Mouse (Mus musculus): ENCODE results near the gene Catsperd. TPM values are rescaled to one million over a fixed set of nuclear protein-coding genes. Genes with fewer than 3 reads are reported as not detected.

Gene Catsperd
- total and polyA plus RNA-seq, 3 experiments = 0.46 to 1.1 TPM; not detected in 1

- no peaks in the 10 kb centered on the region for H3K9me3 ChIP-seq (replicated peaks; ENCODE audit: insufficient read depth, low read length)
- TF ChIP-seq E2F4 (IDR thresholded peaks at IDR 0.05; ENCODE audit: borderline replicate concordance, low read depth, low read length) (no peak), POLR2AphosphoS2 (IDR thresholded peaks at IDR 0.05; ENCODE audit: low read length) (no peak), GATA1 (IDR thresholded peaks at IDR 0.05; ENCODE audit: low read depth, low read length) (no peak), SIN3A (IDR thresholded peaks at IDR 0.05; ENCODE audit: low read length) (no peak), MXI1 (IDR thresholded peaks at IDR 0.05; ENCODE audit: low read depth, low read length) (no peak), ZNF384 (IDR thresholded peaks at IDR 0.05; ENCODE audit: low read depth, low read length) (no peak), EP300 (IDR thresholded peaks at IDR 0.05; ENCODE audit: low read depth in 1 of 2, low read length in 2 of 2) (no peak), SMC3 (IDR thresholded peaks at IDR 0.05; ENCODE audit: low read depth, low read length) (no peak), UBTF (IDR thresholded peaks at IDR 0.05; ENCODE audit: borderline replicate concordance, insufficient read depth, low read depth, low read length) (no peak), ZMIZ1 (IDR thresholded peaks at IDR 0.05; ENCODE audit: low read depth, low read length) (no peak; the same call in 1 of the 2 replicates), NELFE (IDR thresholded peaks at IDR 0.05; ENCODE audit: low read depth, low read length) (no peak), MAX (IDR thresholded peaks at IDR 0.05; ENCODE audit: low read length) (no peak), USF2 (IDR thresholded peaks at IDR 0.05; ENCODE audit: borderline replicate concordance in 1 of 2, insufficient read depth in 1 of 2, low read depth in 1 of 2, low read length in 2 of 2) (no peak)
- H3K4me1 ChIP-seq (ENCODE audit: control insufficient read depth in 1 of 2, insufficient read depth in 2 of 2, low read length in 2 of 2) = peaks cover 0 to 13% of the 10 kb centered on the region in 2 experiments; a peak in 2 of 4 replicates
- H3K27me3 ChIP-seq (ENCODE audit: control insufficient read depth in 1 of 2, insufficient read depth in 2 of 2, low read length in 2 of 2) = no peaks in the 10 kb centered on the region
- no peak for DNase-seq (ENCODE audit: low read depth, low spot score)
- H3K79me2 ChIP-seq (ENCODE audit: control insufficient read depth, insufficient read depth, low read length, poor library complexity) = peaks cover 17% of the 10 kb centered on the region
- no peak overlapping the region for H3K27ac ChIP-seq (ENCODE audit: control insufficient read depth, low read depth, low read length)
- H3K4me3 ChIP-seq (ENCODE audit: control insufficient read depth in 1 of 2, insufficient read depth in 1 of 2, low read depth in 2 of 2, low read length in 2 of 2) = no peak overlapping the region
- H3K9ac ChIP-seq (ENCODE audit: control insufficient read depth, low read depth, low read length, poor library complexity, severe bottlenecking) = no peak overlapping the region
- peaks cover 7 to 8% of the 10 kb centered on the region in 2 experiments for H3K36me3 ChIP-seq (ENCODE audit: control insufficient read depth in 1 of 2, insufficient read depth in 2 of 2, low read length in 2 of 2)
Measured at GRCm38 (mm10) chr17:56607521-56608062, 20.4 kb upstream of the Catsperd start.

- Histone ChIP-seq H3K79me2 (ENCODE audit: control insufficient read depth, insufficient read depth, low read length, poor library complexity) (peaks cover 22% of the 10 kb centered on the region), H3K9ac (ENCODE audit: control insufficient read depth, low read depth, low read length, poor library complexity, severe bottlenecking) (peak overlapping the region; percentile 88), H3K36me3 (ENCODE audit: control insufficient read depth in 1 of 2, insufficient read depth in 2 of 2, low read length in 2 of 2) (peaks cover 5 to 7% of the 10 kb centered on the region in 2 experiments), H3K4me1 (ENCODE audit: control insufficient read depth in 1 of 2, insufficient read depth in 2 of 2, low read length in 2 of 2) (peaks cover 0 to 13% of the 10 kb centered on the region in 2 experiments; a peak in 2 of 4 replicates), H3K27ac (ENCODE audit: control insufficient read depth, low read depth, low read length) (peak overlapping the region; percentile 90), H3K27me3 (ENCODE audit: control insufficient read depth in 1 of 2, insufficient read depth in 2 of 2, low read length in 2 of 2) (no peaks in the 10 kb centered on the region), H3K9me3 (replicated peaks; ENCODE audit: insufficient read depth, low read length) (no peaks in the 10 kb centered on the region), H3K4me3 (ENCODE audit: control insufficient read depth in 1 of 2, insufficient read depth in 1 of 2, low read depth in 2 of 2, low read length in 2 of 2) (peak overlapping the region; percentile 83 to 88)
- DNase-seq (ENCODE audit: low read depth, low spot score) = peak; percentile 46
- no peak for TF ChIP-seq USF1 (IDR thresholded peaks at IDR 0.05; ENCODE audit: low read depth, low read length)
- no peak for TF ChIP-seq USF2 (IDR thresholded peaks at IDR 0.05; ENCODE audit: borderline replicate concordance in 1 of 2, insufficient read depth in 1 of 2, low read depth in 1 of 2, low read length in 2 of 2)
- TF ChIP-seq TBP (IDR thresholded peaks at IDR 0.05; ENCODE audit: low read depth, low read length) = no peak
- no peak for TF ChIP-seq BHLHE40 (IDR thresholded peaks at IDR 0.05; ENCODE audit: borderline replicate concordance, low read depth, low read length)
- TF ChIP-seq EP300 (IDR thresholded peaks at IDR 0.05; ENCODE audit: low read depth in 1 of 2, low read length in 2 of 2) = no peak
- no peak for TF ChIP-seq RCOR1 (IDR thresholded peaks at IDR 0.05; ENCODE audit: low read depth, low read length)
- no peak for TF ChIP-seq NELFE (IDR thresholded peaks at IDR 0.05; ENCODE audit: low read depth, low read length)
- no peak for TF ChIP-seq MAZ (IDR thresholded peaks at IDR 0.05; ENCODE audit: low read depth, low read length)
Measured at GRCm38 (mm10) chr17:56608699-56609098, 19.2 kb upstream of the Catsperd start.

Data from MEL (cell line).